Mouse (Mus musculus) liver, embryonic 14.5 days (tissue): ENCODE results near the gene Fam129a.

Experiments used
- CTCF ChIP-seq: IDR thresholded peaks from 2 replicates; pipeline ENCODE4 v1.5.1; 2016; ENCODE audit warnings: antibody characterized with exemption, low read depth, control low read depth
- EP300 ChIP-seq: IDR thresholded peaks from 2 replicates; pipeline ENCODE4 v1.6.1; 2016; ENCODE audit warnings: antibody characterized with exemption, low read depth

DNA sequence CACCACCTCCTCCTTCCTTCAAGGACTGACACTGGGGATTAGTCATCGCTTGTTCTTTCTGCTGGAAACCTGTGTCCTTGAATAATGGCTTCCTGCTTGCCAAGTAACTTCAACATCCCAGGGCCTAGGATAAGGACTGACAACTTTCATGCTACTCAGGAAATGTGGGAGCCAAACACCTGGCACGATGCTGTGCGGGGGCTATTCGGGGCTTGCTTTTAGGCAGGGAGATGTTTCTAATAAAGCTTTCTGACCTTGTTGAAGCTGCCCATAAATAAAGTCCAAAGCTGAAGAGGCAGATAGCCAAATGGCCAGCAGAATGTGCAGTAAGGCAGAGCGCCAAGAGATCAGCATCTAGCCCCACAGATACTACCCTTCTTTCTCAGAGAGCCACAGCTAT is 148.9 kb downstream of the Fam129a start:
- no peak for TF ChIP-seq EP300
- no peak for TF ChIP-seq CTCF
